Comparison of ENCODE assay signal across 21 mouse cellular contexts in the genomic region with DNA sequence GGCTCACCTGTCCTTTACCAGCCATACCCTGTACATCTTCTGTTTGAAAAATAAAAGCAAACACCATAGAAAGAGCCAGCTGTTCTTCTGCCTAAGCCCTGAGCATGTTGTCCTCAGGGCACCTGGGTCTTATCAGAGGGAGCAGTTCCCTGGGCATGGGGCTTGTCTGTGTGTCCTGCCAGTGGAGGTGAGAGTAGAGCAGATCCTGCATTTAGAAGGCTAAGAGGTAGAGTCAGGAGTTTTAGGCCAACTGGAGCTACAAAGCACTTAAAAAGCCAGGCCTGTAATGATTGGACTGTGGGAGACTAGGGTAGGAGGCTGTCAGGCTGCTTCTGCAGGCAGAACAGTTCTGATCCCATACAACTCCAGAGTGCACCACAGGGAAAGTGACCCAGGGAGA. TPM values are rescaled to one million over a fixed set of nuclear protein-coding genes. Genes with fewer than 3 reads are reported as not detected.
A peak's percentile ranks its signal among the peaks of the same experiment; 100 is the strongest.
DNase-seq lines count a peak whose midpoint lies in the region; ATAC-seq and TF ChIP-seq lines count a peak whose summit lies in the region.
"Had no signal": no experiment of that assay in that cellular context is flagged by ENCODE, and none has a peak within 500 bp of the region (broad histone marks: within the 10 kb centered on the region; RNA-seq: fewer than 3 reads in every experiment).

No protein-coding gene starts in this region.

- H3K4me2 ChIP-seq in heart, postnatal 0 days (ENCODE audit: low read depth, low read length), result no peak overlapping the region
- no peak overlapping the region for H3K4me2 ChIP-seq in intestine, embryonic 15.5 days (replicated peaks)
- no peak overlapping the region for H3K4me2 ChIP-seq in stomach, embryonic 15.5 days
- H3K4me2 ChIP-seq: forebrain, embryonic 13.5 days; heart, embryonic 12.5 days; hindbrain, embryonic 15.5 days had no signal

- peaks cover 31% of the 10 kb centered on the region for H3K4me1 ChIP-seq in heart, postnatal 0 days (ENCODE audit: control insufficient read depth, insufficient read depth)
- peaks cover 36% of the 10 kb centered on the region for H3K4me1 ChIP-seq in embryonic facial prominence, embryonic 10.5 days
- H3K4me1 ChIP-seq in intestine, embryonic 15.5 days (replicated peaks), result peaks cover 45% of the 10 kb centered on the region
- peaks cover 38% of the 10 kb centered on the region for H3K4me1 ChIP-seq in stomach, embryonic 15.5 days

- intact Hi-C loops in heart, postnatal 25 days (cut with DNase I), result no loop called here

- H3K9me3 ChIP-seq in heart, postnatal 0 days (replicated peaks; ENCODE audit: control insufficient read depth, low read length), result no peaks in the 10 kb centered on the region
- no peaks in the 10 kb centered on the region for H3K9me3 ChIP-seq in embryonic facial prominence, embryonic 10.5 days
- no peaks in the 10 kb centered on the region for H3K9me3 ChIP-seq in intestine, embryonic 15.5 days
- no peaks in the 10 kb centered on the region for H3K9me3 ChIP-seq in stomach, embryonic 15.5 days
- H3K9me3 ChIP-seq: forebrain, embryonic 13.5 days; heart, embryonic 12.5 days; hindbrain, embryonic 10.5 days; hindbrain, embryonic 15.5 days had no signal

- no peak overlapping the region for H3K4me3 ChIP-seq in heart, postnatal 0 days (ENCODE audit: low read depth, low read length)
- H3K4me3 ChIP-seq in embryonic facial prominence, embryonic 10.5 days, result no peak overlapping the region; the same call in 1 of the 2 replicates
- H3K4me3 ChIP-seq in intestine, embryonic 15.5 days (replicated peaks), result no peak overlapping the region
- no peak overlapping the region for H3K4me3 ChIP-seq in stomach, embryonic 15.5 days (replicated peaks)
- H3K4me3 ChIP-seq: forebrain, embryonic 13.5 days; heart, embryonic 12.5 days; hindbrain, embryonic 10.5 days; hindbrain, embryonic 15.5 days had no signal

- H3K36me3 ChIP-seq in heart, postnatal 0 days (replicated peaks; ENCODE audit: control insufficient read depth, insufficient read depth, low read length), result peaks cover 15% of the 10 kb centered on the region; the same call in 1 of the 2 replicates
- H3K36me3 ChIP-seq in embryonic facial prominence, embryonic 10.5 days (replicated peaks), result peaks cover 46% of the 10 kb centered on the region
- peaks cover 19% of the 10 kb centered on the region for H3K36me3 ChIP-seq in intestine, embryonic 15.5 days
- peaks cover 4% of the 10 kb centered on the region for H3K36me3 ChIP-seq in stomach, embryonic 15.5 days

- no peak for ATAC-seq in heart, postnatal 0 days (ENCODE audit: insufficient read depth, low read depth)
- no peak for ATAC-seq in intestine, embryonic 15.5 days
- ATAC-seq in stomach, embryonic 15.5 days (ENCODE audit: insufficient read depth, low FRiP score, low read depth), result no peak
- ATAC-seq: forebrain, embryonic 13.5 days; forebrain, postnatal 0 days had no signal

- H3K27ac ChIP-seq in heart, postnatal 0 days (ENCODE audit: low read depth), result 0 out of 2 replicates have a peak overlapping the region, but pooled peaks have one; percentile 20
- H3K27ac ChIP-seq in embryonic facial prominence, embryonic 10.5 days (replicated peaks), result peak overlapping the region; percentile 40; the same call in 1 of the 2 replicates
- peak overlapping the region; percentile 68 for H3K27ac ChIP-seq in intestine, embryonic 15.5 days
- H3K27ac ChIP-seq in stomach, embryonic 15.5 days, result 0 out of 2 replicates have a peak overlapping the region, but pooled peaks have one; percentile 53
- H3K27ac ChIP-seq: forebrain, embryonic 13.5 days; hindbrain, embryonic 10.5 days; hindbrain, embryonic 15.5 days had no signal

- TF ChIP-seq CTCF in heart, postnatal 0 days (IDR thresholded peaks at IDR 0.05; ENCODE audit: low read depth), result no peak

- TF ChIP-seq EP300 in heart, postnatal 0 days (IDR thresholded peaks at IDR 0.05; ENCODE audit: low read depth), result no peak

- DNase-seq in heart, postnatal 0 days (ENCODE audit: low spot score), result no peak
- DNase-seq in heart, postnatal 25 days (ENCODE audit: low spot score), result no peak
- no peak for DNase-seq in embryonic facial prominence, embryonic 10.5 days (ENCODE audit: low spot score)
- DNase-seq in spleen, adult 18-20 months, result no peak
- DNase-seq in ovary, postnatal 36 days (ENCODE audit: low spot score), result no peak
- DNase-seq: adrenal gland, adult 2 months; adrenal gland, postnatal 25 days; cerebellum, adult 18-20 months; cerebellum, postnatal 36 days; forebrain, postnatal 0 days had no signal

- no peaks in the 10 kb centered on the region for H3K27me3 ChIP-seq in heart, postnatal 0 days (ENCODE audit: control insufficient read depth, insufficient read depth, low read length)
- no peaks in the 10 kb centered on the region for H3K27me3 ChIP-seq in embryonic facial prominence, embryonic 10.5 days (replicated peaks; ENCODE audit: low read depth, poor library complexity, severe bottlenecking)
- H3K27me3 ChIP-seq in intestine, embryonic 15.5 days (replicated peaks), result no peaks in the 10 kb centered on the region
- no peaks in the 10 kb centered on the region for H3K27me3 ChIP-seq in stomach, embryonic 15.5 days (replicated peaks)
- H3K27me3 ChIP-seq: forebrain, embryonic 13.5 days; heart, embryonic 12.5 days; hindbrain, embryonic 15.5 days had no signal

- H3K9ac ChIP-seq in heart, postnatal 0 days (replicated peaks; ENCODE audit: low read depth, low read length), result no peak overlapping the region
- no peak overlapping the region for H3K9ac ChIP-seq in intestine, embryonic 15.5 days
- H3K9ac ChIP-seq in stomach, embryonic 15.5 days, result no peak overlapping the region
- H3K9ac ChIP-seq: forebrain, embryonic 13.5 days; forebrain, postnatal 0 days; heart, embryonic 12.5 days; hindbrain, embryonic 15.5 days had no signal

RNA-seq across cellular contexts. Expression of a gene that starts 5.6 kb away (rescaled TPM):
- total RNA-seq in heart, postnatal 0 days (2014; rRNA removed; ENCODE audit: low replicate concordance), result 438 and 495 TPM in 2 replicates
- 202 and 205 TPM in 2 replicates for polyA plus RNA-seq in heart, postnatal 0 days (2015; fragmentation: Nextera tagmentation; extraction: Ambion mirVana)
- total RNA-seq in heart, postnatal 25 days (2021), result 10 to 100 TPM; 60.6 to 62.9 TPM
- 347 and 351 TPM in 2 replicates for polyA plus RNA-seq in embryonic facial prominence, embryonic 10.5 days (2016; fragmentation: Nextera tagmentation; extraction: Ambion mirVana)
- 286 and 323 TPM in 2 replicates for polyA plus RNA-seq in intestine, embryonic 15.5 days (2015; fragmentation: Nextera tagmentation; extraction: Ambion mirVana)
- 271 and 297 TPM in 2 replicates for polyA plus RNA-seq in stomach, embryonic 15.5 days (2015; fragmentation: Nextera tagmentation; extraction: Ambion mirVana)

RNA-seq across cellular contexts. Expression of a gene that starts 18.5 kb away (rescaled TPM):
- total RNA-seq in heart, postnatal 0 days (2014; rRNA removed; ENCODE audit: low replicate concordance), result 18.0 and 36.3 TPM in 2 replicates
- 26.9 and 29.1 TPM in 2 replicates for polyA plus RNA-seq in heart, postnatal 0 days (2015; fragmentation: Nextera tagmentation; extraction: Ambion mirVana)
- total RNA-seq in heart, postnatal 25 days (2021), result 10 to 100 TPM; 46.8 to 47.5 TPM
- polyA plus RNA-seq in embryonic facial prominence, embryonic 10.5 days (2016; fragmentation: Nextera tagmentation; extraction: Ambion mirVana), result 51.8 and 52.7 TPM in 2 replicates
- polyA plus RNA-seq in intestine, embryonic 15.5 days (2015; fragmentation: Nextera tagmentation; extraction: Ambion mirVana), result 58.0 and 74.2 TPM in 2 replicates
- 49.9 and 57.9 TPM in 2 replicates for polyA plus RNA-seq in stomach, embryonic 15.5 days (2015; fragmentation: Nextera tagmentation; extraction: Ambion mirVana)

RNA-seq across cellular contexts. Expression of a gene that starts 20.1 kb away (rescaled TPM):
- 322 and 503 TPM in 2 replicates for total RNA-seq in heart, postnatal 0 days (2014; rRNA removed; ENCODE audit: low replicate concordance)
- polyA plus RNA-seq in heart, postnatal 0 days (2015; fragmentation: Nextera tagmentation; extraction: Ambion mirVana), result 45.9 and 49.5 TPM in 2 replicates
- 100 to 1,000 TPM; 136 to 141 TPM for total RNA-seq in heart, postnatal 25 days (2021)
- polyA plus RNA-seq in embryonic facial prominence, embryonic 10.5 days (2016; fragmentation: Nextera tagmentation; extraction: Ambion mirVana), result 58.7 and 61.7 TPM in 2 replicates
- 83.7 and 88.8 TPM in 2 replicates for polyA plus RNA-seq in intestine, embryonic 15.5 days (2015; fragmentation: Nextera tagmentation; extraction: Ambion mirVana)
- 84.4 and 84.6 TPM in 2 replicates for polyA plus RNA-seq in stomach, embryonic 15.5 days (2015; fragmentation: Nextera tagmentation; extraction: Ambion mirVana)

RNA-seq across cellular contexts. Expression of a gene that starts 24.6 kb away (rescaled TPM):
- total RNA-seq in heart, postnatal 0 days (2014; rRNA removed; ENCODE audit: low replicate concordance), result not detected in 2 replicates
- not detected in 2 replicates for polyA plus RNA-seq in heart, postnatal 0 days (2015; fragmentation: Nextera tagmentation; extraction: Ambion mirVana)
- total RNA-seq in heart, postnatal 25 days (2021), result not detected
- 0.05 TPM in 1 of 2 replicates, not detected in the other for polyA plus RNA-seq in embryonic facial prominence, embryonic 10.5 days (2016; fragmentation: Nextera tagmentation; extraction: Ambion mirVana)
- polyA plus RNA-seq in intestine, embryonic 15.5 days (2015; fragmentation: Nextera tagmentation; extraction: Ambion mirVana), result not detected in 2 replicates
- 0.04 TPM in 1 of 2 replicates, not detected in the other for polyA plus RNA-seq in stomach, embryonic 15.5 days (2015; fragmentation: Nextera tagmentation; extraction: Ambion mirVana)
- total RNA-seq: gastrocnemius, adult 8-10 months; gastrocnemius, postnatal 4 days had no signal
- polyA plus RNA-seq: embryonic facial prominence, embryonic 14.5 days; hindbrain, embryonic 10.5 days had no signal

RNA-seq across cellular contexts. Expression of a gene that starts 39.7 kb away (rescaled TPM):
- total RNA-seq in heart, postnatal 0 days (2014; rRNA removed; ENCODE audit: low replicate concordance), result not detected in 2 replicates
- not detected in 2 replicates for polyA plus RNA-seq in heart, postnatal 0 days (2015; fragmentation: Nextera tagmentation; extraction: Ambion mirVana)
- not detected for total RNA-seq in heart, postnatal 25 days (2021)
- polyA plus RNA-seq in embryonic facial prominence, embryonic 10.5 days (2016; fragmentation: Nextera tagmentation; extraction: Ambion mirVana), result not detected in 2 replicates
- polyA plus RNA-seq in intestine, embryonic 15.5 days (2015; fragmentation: Nextera tagmentation; extraction: Ambion mirVana), result 2.1 and 2.5 TPM in 2 replicates
- 1.1 and 1.9 TPM in 2 replicates for polyA plus RNA-seq in stomach, embryonic 15.5 days (2015; fragmentation: Nextera tagmentation; extraction: Ambion mirVana)
- total RNA-seq: adrenal gland, postnatal 25 days; forebrain, postnatal 0 days; gastrocnemius, adult 8-10 months; gastrocnemius, postnatal 4 days; heart, adult 8-10 months had no signal
- polyA plus RNA-seq: embryonic facial prominence, embryonic 14.5 days; forebrain, embryonic 13.5 days; forebrain, postnatal 0 days; heart, embryonic 12.5 days; heart, embryonic 16.5 days; hindbrain, embryonic 10.5 days; hindbrain, embryonic 15.5 days had no signal
